Mouse (Mus musculus) cortical plate, adult 2 months (tissue): Measurements from ENCODE around the gene Hapln4.

Experiments used
- CTCF ChIP-seq: fragments of 200-500 bp; IDR thresholded peaks from 2 replicates; pipeline ENCODE4 v1.5.1; 2011; ENCODE audit warnings: mild to moderate bottlenecking, control low read depth, low read length; ENCODE audit not compliant: insufficient read depth; ENCODE audit errors: extremely low read depth
- POLR2A ChIP-seq: fragments of 200-500 bp; IDR thresholded peaks from 2 replicates; pipeline ENCODE4 v1.6.1; 2011; ENCODE audit warnings: mild to moderate bottlenecking, low read length, control low read depth; ENCODE audit not compliant: insufficient read depth; ENCODE audit errors: extremely low read depth

DNA sequence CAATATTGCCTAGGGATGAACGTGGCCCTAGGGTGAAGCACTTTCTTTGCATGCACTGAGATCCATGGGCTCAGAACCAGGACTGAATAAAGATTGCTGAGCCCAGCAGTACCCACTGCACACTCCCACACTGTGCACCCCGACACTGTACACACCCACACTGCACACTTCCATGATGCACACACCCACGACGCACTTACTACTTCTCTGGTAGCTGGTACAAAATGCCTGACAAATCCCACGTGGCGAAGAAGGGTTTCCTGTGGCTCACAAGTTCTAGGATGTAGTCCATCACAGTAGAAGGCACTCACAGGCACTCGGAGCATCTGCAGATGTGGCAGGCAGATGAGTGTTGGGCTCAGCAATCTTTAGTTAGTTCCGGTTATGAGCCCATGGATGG is 41.7 kb downstream of the Hapln4 start:
- TF ChIP-seq CTCF = no peak
- TF ChIP-seq POLR2A = no peak
